Mouse (Mus musculus): ENCODE results near the gene Sec11a. TPM values are rescaled to one million over a fixed set of nuclear protein-coding genes. Genes with fewer than 3 reads are reported as not detected.

The Sec11a gene
- polyA plus RNA-seq, 1 experiment from 2014 or later: 132 TPM

DNA sequence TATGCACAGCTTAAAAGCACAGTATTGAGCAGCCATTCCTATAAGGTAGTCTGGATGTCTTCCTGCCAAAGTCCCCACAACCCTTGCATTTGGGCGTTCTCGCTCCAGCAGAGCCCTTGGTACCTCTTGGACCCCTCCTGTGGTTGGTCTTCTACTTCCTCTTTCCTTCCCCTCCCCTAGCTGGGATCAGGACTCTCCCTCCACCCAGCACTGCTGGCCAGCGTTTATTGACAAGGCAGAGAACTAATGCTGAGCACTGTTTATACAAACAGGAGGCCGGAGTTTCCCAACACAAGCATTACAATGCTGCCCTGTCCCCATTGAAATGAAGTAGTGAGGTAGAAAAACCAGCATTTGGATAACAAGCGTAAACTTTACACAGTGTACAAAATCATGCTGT, 74.5 kb downstream of the Sec11a start:
- Histone ChIP-seq H3K9me3 (no peaks in the 10 kb centered on the region), H3K4me1 (no peaks in the 10 kb centered on the region; the same call in 1 of the 2 replicates), H3K36me3 (peaks cover 99% of the 10 kb centered on the region), H3K27me3 (replicated peaks) (peaks cover 7% of the 10 kb centered on the region; the same call in 1 of the 2 replicates), H3K4me2 (no peak overlapping the region), H3K9ac (no peak overlapping the region), H3K27ac (replicated peaks) (no peak overlapping the region), H3K4me3 (no peak overlapping the region)
- 83% methylated on average over 5 of the region's 5 CpGs for WGBS
- ATAC-seq (ENCODE audit: extremely low read depth, insufficient number of reproducible peaks, low FRiP score, low TSS enrichment): no peak; the same call in 1 of the 2 replicates

DNA sequence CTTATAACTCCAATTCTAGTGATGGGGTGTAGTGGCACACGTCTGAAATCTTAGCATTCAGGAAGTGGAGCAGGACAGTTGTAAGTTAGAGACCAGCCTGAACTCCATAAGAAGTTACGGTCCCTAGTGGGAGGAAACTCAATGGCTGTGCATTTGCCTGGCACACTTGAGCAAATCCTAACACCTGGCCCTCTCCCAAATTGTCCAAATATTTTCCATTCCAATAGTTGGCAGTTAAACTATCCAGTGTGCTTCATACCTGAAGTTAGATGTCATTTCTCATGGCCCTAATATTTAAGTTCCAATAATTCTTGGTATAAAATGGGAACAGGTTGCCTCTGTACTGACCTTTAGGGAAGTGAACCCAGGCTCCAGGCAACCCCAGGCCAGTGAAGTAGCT, 78.9 kb downstream of the Sec11a start:
- Histone ChIP-seq H3K27ac (replicated peaks) (no peak overlapping the region), H3K9me3 (no peaks in the 10 kb centered on the region; the same call in 1 of the 2 replicates), H3K4me3 (no peak overlapping the region), H3K9ac (no peak overlapping the region), H3K4me1 (peaks cover 33% of the 10 kb centered on the region), H3K27me3 (replicated peaks) (no peaks in the 10 kb centered on the region), H3K36me3 (peaks cover 99% of the 10 kb centered on the region), H3K4me2 (no peak overlapping the region)
- 77% methylated on average over 2 of the region's 2 CpGs for WGBS
- ATAC-seq (ENCODE audit: extremely low read depth, insufficient number of reproducible peaks, low FRiP score, low TSS enrichment): no peak

GRCm38 (mm10) chr7:80866514-80867147, 80.9 kb downstream of the Sec11a start:
- H3K4me2 ChIP-seq: no peak overlapping the region
- no peaks in the 10 kb centered on the region for H3K27me3 ChIP-seq (replicated peaks)
- H3K9ac ChIP-seq: peak overlapping the region; percentile 24; the same call in 1 of the 2 replicates
- no peak overlapping the region for H3K27ac ChIP-seq (replicated peaks)
- no peak overlapping the region for H3K4me3 ChIP-seq
- H3K9me3 ChIP-seq: no peaks in the 10 kb centered on the region; the same call in 1 of the 2 replicates
- no peak for ATAC-seq (ENCODE audit: extremely low read depth, insufficient number of reproducible peaks, low FRiP score, low TSS enrichment)
- 61% methylated on average over 7 of the region's 7 CpGs for WGBS
- peaks cover 86% of the 10 kb centered on the region for H3K36me3 ChIP-seq
- H3K4me1 ChIP-seq: peaks cover 52% of the 10 kb centered on the region

GRCm38 (mm10) chr7:80865521-80865920, 82.1 kb downstream of the Sec11a start:
- H3K4me2 ChIP-seq: peak overlapping the region; percentile 26
- H3K27ac ChIP-seq (replicated peaks): peak overlapping the region; percentile 73
- ATAC-seq (ENCODE audit: extremely low read depth, insufficient number of reproducible peaks, low FRiP score, low TSS enrichment): no peak
- no peaks in the 10 kb centered on the region; the same call in 1 of the 2 replicates for H3K9me3 ChIP-seq
- 82% methylated on average over 7 of the region's 7 CpGs for WGBS
- H3K4me3 ChIP-seq: no peak overlapping the region
- no peaks in the 10 kb centered on the region for H3K27me3 ChIP-seq (replicated peaks)
- H3K36me3 ChIP-seq: peaks cover 75% of the 10 kb centered on the region
- no peak overlapping the region for H3K9ac ChIP-seq
- H3K4me1 ChIP-seq: peaks cover 55% of the 10 kb centered on the region

- H3K4me1 ChIP-seq: peaks cover 58% of the 10 kb centered on the region
- H3K36me3 ChIP-seq: peaks cover 68% of the 10 kb centered on the region
- H3K27ac ChIP-seq (replicated peaks): peak overlapping the region; percentile 73
- 54% methylated on average over 8 of the region's 8 CpGs for WGBS
- H3K9ac ChIP-seq: no peak overlapping the region
- no peak for ATAC-seq (ENCODE audit: extremely low read depth, insufficient number of reproducible peaks, low FRiP score, low TSS enrichment)
- H3K27me3 ChIP-seq (replicated peaks): no peaks in the 10 kb centered on the region
- H3K4me2 ChIP-seq: peak overlapping the region; percentile 26
- H3K9me3 ChIP-seq: no peaks in the 10 kb centered on the region; the same call in 1 of the 2 replicates
- H3K4me3 ChIP-seq: no peak overlapping the region
Observed at GRCm38 (mm10) chr7:80864831-80865230, 82.7 kb downstream of the Sec11a start.

DNA sequence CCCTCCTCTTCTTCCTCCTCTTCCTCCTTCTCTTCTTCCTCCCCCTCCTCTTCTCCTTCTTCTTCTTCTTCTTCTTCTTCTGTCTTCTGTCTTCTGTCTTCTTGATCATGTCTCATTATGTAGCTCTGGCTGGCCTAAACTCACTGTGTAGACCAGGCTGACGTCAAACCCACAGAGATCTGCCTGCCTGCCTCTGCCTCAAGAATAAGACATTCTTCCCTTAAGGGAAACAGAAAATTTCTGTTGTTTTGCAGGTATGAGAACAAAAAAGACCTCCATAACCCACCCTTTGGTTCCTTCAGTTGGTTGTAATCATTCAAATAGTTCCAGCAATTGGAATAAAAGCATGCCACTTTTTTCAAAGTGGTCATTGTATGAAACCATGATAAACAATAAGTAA, 83.4 kb downstream of the Sec11a start:
- peak overlapping the region; percentile 27 for H3K4me2 ChIP-seq
- H3K4me1 ChIP-seq: peaks cover 59% of the 10 kb centered on the region
- peak overlapping the region; percentile 73 for H3K27ac ChIP-seq (replicated peaks)
- no peak overlapping the region; the same call in 1 of the 2 replicates for H3K9ac ChIP-seq
- WGBS: 74% methylated on average over 1 of the region's 1 CpGs
- no peak for ATAC-seq (ENCODE audit: extremely low read depth, insufficient number of reproducible peaks, low FRiP score, low TSS enrichment)
- no peak overlapping the region for H3K4me3 ChIP-seq
- no peaks in the 10 kb centered on the region for H3K27me3 ChIP-seq (replicated peaks)
- H3K36me3 ChIP-seq: peaks cover 61% of the 10 kb centered on the region
- H3K9me3 ChIP-seq: no peaks in the 10 kb centered on the region; the same call in 1 of the 2 replicates

DNA sequence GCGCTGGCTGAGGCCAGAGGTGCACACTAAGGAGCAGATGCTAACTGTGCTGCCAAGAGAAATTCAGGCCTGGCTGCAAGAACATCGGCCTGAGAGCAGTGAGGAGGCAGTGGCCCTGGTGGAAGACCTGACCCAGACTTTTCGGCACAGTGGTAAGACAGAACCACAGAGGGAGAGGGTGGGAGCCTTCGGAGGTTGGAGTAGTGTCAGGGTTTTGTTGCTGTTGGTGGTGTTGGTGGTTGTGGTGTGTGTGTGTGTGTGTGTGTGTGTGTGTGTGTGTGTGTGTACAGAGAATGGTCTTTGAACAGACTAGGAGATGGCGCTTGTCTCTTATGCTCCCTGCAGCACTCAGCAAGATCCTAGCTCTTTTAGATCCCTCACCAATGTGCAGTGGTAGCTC, 84.1 kb downstream of the Sec11a start:
- Histone ChIP-seq H3K4me3 (no peak overlapping the region; the same call in 1 of the 2 replicates), H3K27ac (replicated peaks) (peak overlapping the region; percentile 73), H3K9ac (peak overlapping the region; percentile 63), H3K4me2 (peak overlapping the region; percentile 27), H3K27me3 (replicated peaks) (no peaks in the 10 kb centered on the region), H3K4me1 (peaks cover 59% of the 10 kb centered on the region), H3K36me3 (peaks cover 55% of the 10 kb centered on the region), H3K9me3 (no peaks in the 10 kb centered on the region; the same call in 1 of the 2 replicates)
- 85% methylated on average over 5 of the region's 5 CpGs for WGBS
- ATAC-seq (ENCODE audit: extremely low read depth, insufficient number of reproducible peaks, low FRiP score, low TSS enrichment): no peak

- peaks cover 44% of the 10 kb centered on the region for H3K36me3 ChIP-seq
- no peak overlapping the region for H3K4me3 ChIP-seq
- peaks cover 59% of the 10 kb centered on the region for H3K4me1 ChIP-seq
- H3K4me2 ChIP-seq: peak overlapping the region; percentile 74; the same call in 1 of the 2 replicates
- H3K9ac ChIP-seq: no peak overlapping the region
- H3K27ac ChIP-seq (replicated peaks): no peak overlapping the region
- WGBS: 86% methylated on average over 2 of the region's 2 CpGs
- H3K27me3 ChIP-seq (replicated peaks): no peaks in the 10 kb centered on the region
- no peak for ATAC-seq (ENCODE audit: extremely low read depth, insufficient number of reproducible peaks, low FRiP score, low TSS enrichment)
- H3K9me3 ChIP-seq: no peaks in the 10 kb centered on the region; the same call in 1 of the 2 replicates
Observed at GRCm38 (mm10) chr7:80862475-80862874, 85.1 kb downstream of the Sec11a start.

GRCm38 (mm10) chr7:80860729-80861274, 86.8 kb downstream of the Sec11a start, which contains the start of gene Zscan2:
Gene Zscan2 (plus strand): TSS chr7:80860920.
- Histone ChIP-seq H3K27me3 (replicated peaks) (no peaks in the 10 kb centered on the region), H3K9me3 (no peaks in the 10 kb centered on the region; the same call in 1 of the 2 replicates), H3K27ac (replicated peaks) (peak within 1 kb of the TSS; percentile 91), H3K4me2 (peak within 1 kb of the TSS; percentile 74), H3K4me1 (peaks cover 46% of the 10 kb centered on the region), H3K4me3 (peak within 1 kb of the TSS; percentile 90), H3K36me3 (peaks cover 28% of the 10 kb centered on the region), H3K9ac (peak within 1 kb of the TSS; percentile 96)
- ATAC-seq (ENCODE audit: extremely low read depth, insufficient number of reproducible peaks, low FRiP score, low TSS enrichment): peak; percentile 92
- 2% methylated on average over 40 of the region's 40 CpGs for WGBS

- under 1% methylated on average over 13 of the region's 13 CpGs for WGBS
- no peaks in the 10 kb centered on the region for H3K9me3 ChIP-seq
- no peak overlapping the region for H3K27ac ChIP-seq (replicated peaks)
- H3K4me1 ChIP-seq: peaks cover 40% of the 10 kb centered on the region
- H3K36me3 ChIP-seq: peaks cover 22% of the 10 kb centered on the region
- H3K4me2 ChIP-seq: peak overlapping the region; percentile 74
- ATAC-seq (ENCODE audit: extremely low read depth, insufficient number of reproducible peaks, low FRiP score, low TSS enrichment): no peak
- H3K27me3 ChIP-seq (replicated peaks): no peaks in the 10 kb centered on the region
- H3K9ac ChIP-seq: peak overlapping the region; percentile 96
- H3K4me3 ChIP-seq: peak overlapping the region; percentile 90
Observed at GRCm38 (mm10) chr7:80860227-80860626, 87.4 kb downstream of the Sec11a start.

DNA sequence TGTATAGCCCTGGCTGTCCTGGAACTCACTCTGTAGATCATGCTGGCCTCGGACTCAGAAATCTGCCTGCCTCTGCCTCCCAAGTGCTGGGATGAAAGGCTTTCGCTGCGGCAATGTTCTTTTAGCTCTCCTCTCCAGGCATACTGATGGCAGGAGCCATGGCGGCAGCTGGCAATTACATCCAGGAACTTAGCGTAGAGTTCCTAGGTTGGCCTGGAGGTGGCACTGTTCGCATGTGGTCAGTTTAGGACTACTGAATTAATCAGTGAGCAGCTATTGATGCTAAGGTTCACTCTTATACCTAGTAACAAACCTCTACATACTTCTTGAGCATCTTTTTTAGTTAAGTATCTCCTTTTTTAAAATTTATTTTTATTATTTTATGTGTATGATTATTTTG, 90.4 kb downstream of the Sec11a start:
- no peak overlapping the region for H3K9ac ChIP-seq
- no peaks in the 10 kb centered on the region for H3K9me3 ChIP-seq
- no peaks in the 10 kb centered on the region for H3K27me3 ChIP-seq (replicated peaks)
- peaks cover 12% of the 10 kb centered on the region for H3K4me1 ChIP-seq
- no peak overlapping the region for H3K4me3 ChIP-seq
- no peak overlapping the region for H3K27ac ChIP-seq (replicated peaks)
- ATAC-seq (ENCODE audit: extremely low read depth, insufficient number of reproducible peaks, low FRiP score, low TSS enrichment): no peak
- H3K36me3 ChIP-seq: no peaks in the 10 kb centered on the region
- no peak overlapping the region for H3K4me2 ChIP-seq
- 20% methylated on average over 6 of the region's 6 CpGs for WGBS
